13 mouse cellular contexts compared by ENCODE assay signal in genomic region chr9:56325725-56326124, GRCm38 (mm10).
"Had no signal": no experiment of that assay in that cellular context is flagged by ENCODE, and none has a peak within 500 bp of the region (broad histone marks: within the 10 kb centered on the region; RNA-seq: fewer than 3 reads in every experiment).

No protein-coding gene starts in this region.

- H3K9ac ChIP-seq: liver, embryonic 15.5 days; midbrain, embryonic 15.5 days; neural tube, embryonic 13.5 days had no signal

- H3K36me3 ChIP-seq: limb, embryonic 10.5 days; liver, embryonic 15.5 days; midbrain, embryonic 10.5 days; midbrain, embryonic 15.5 days; neural tube, embryonic 13.5 days had no signal

- H3K27me3 ChIP-seq: liver, embryonic 15.5 days; midbrain, embryonic 15.5 days; neural tube, embryonic 13.5 days had no signal

- H3K4me3 ChIP-seq: left cerebral cortex, adult 2 months; limb, embryonic 10.5 days; liver, embryonic 15.5 days; midbrain, embryonic 10.5 days; midbrain, embryonic 15.5 days; neural tube, embryonic 13.5 days had no signal

- DNase-seq: kidney, adult 2 months; kidney, postnatal 25 days; lung, adult 2 months; lung, postnatal 36 days; retina, postnatal 1 day; thymus, adult 2 months had no signal

- ATAC-seq: lung, postnatal 0 days; midbrain, embryonic 15.5 days had no signal

- H3K4me1 ChIP-seq: liver, embryonic 15.5 days; midbrain, embryonic 10.5 days; neural tube, embryonic 13.5 days had no signal

- H3K27ac ChIP-seq: left cerebral cortex, adult 2 months; liver, embryonic 15.5 days; midbrain, embryonic 10.5 days; midbrain, embryonic 15.5 days; neural tube, embryonic 13.5 days had no signal
